Mouse (Mus musculus) MEL (cell line): ENCODE results near the gene Klf15.

ENCODE experiments used
- CTCF ChIP-seq, 3 experiments: IDR thresholded peaks in 2 of 3; conservative IDR thresholded peaks in 1 of 3; 2 replicates each; pipeline ENCODE4 v1.5.1; 2011 to 2012; ENCODE audit warnings: low read length in 3 of 3, low read depth in 2 of 3, mild to moderate bottlenecking in 2 of 3, improper control_type of control experiment in 1 of 3, inconsistent platforms in 1 of 3, mixed read lengths in 1 of 3, moderate library complexity in 1 of 3; ENCODE audit not compliant: control insufficient read depth in 1 of 3, insufficient read depth in 1 of 3, poor library complexity in 1 of 3, severe bottlenecking in 1 of 3
- EP300 ChIP-seq, 2 experiments: IDR thresholded peaks; 2 replicates each; pipeline ENCODE4 v1.6.1; 2011; ENCODE audit warnings: improper control_type of control experiment in 2 of 2, low read length in 2 of 2, low read depth in 1 of 2, mild to moderate bottlenecking in 1 of 2
- ETS1 ChIP-seq: IDR thresholded peaks from 2 replicates; pipeline ENCODE4 v1.6.1; 2012; ENCODE audit warnings: low read depth, mild to moderate bottlenecking, inconsistent platforms, low read length, improper control_type of control experiment, moderate library complexity
- GATA1 ChIP-seq: IDR thresholded peaks from 2 replicates; pipeline ENCODE4 v1.6.1; 2011; ENCODE audit warnings: low read depth, low read length, improper control_type of control experiment
- MAZ ChIP-seq: IDR thresholded peaks from 2 replicates; pipeline ENCODE4 v1.6.1; 2012; ENCODE audit warnings: low read depth, mild to moderate bottlenecking, inconsistent platforms, low read length, improper control_type of control experiment
- POLR2A ChIP-seq, 2 experiments: IDR thresholded peaks; 2 replicates each; pipeline ENCODE4 v1.6.1; 2011 to 2012; ENCODE audit warnings: low read length in 2 of 2, mild to moderate bottlenecking in 2 of 2, control low read depth in 1 of 2, improper control_type of control experiment in 1 of 2, low read depth in 1 of 2, moderate library complexity in 1 of 2; ENCODE audit not compliant: control insufficient read depth in 1 of 2, insufficient read depth in 1 of 2, poor library complexity in 1 of 2
- POLR2AphosphoS2 ChIP-seq: IDR thresholded peaks from 2 replicates; pipeline ENCODE4 v1.6.1; 2011; ENCODE audit warnings: low read length, improper control_type of control experiment
- TCF12 ChIP-seq: IDR thresholded peaks from 2 replicates; pipeline ENCODE4 v1.6.1; 2014; ENCODE audit warnings: low read depth, mild to moderate bottlenecking, inconsistent platforms, low read length, improper control_type of control experiment, moderate library complexity
- ZC3H11A ChIP-seq: IDR thresholded peaks from 2 replicates; pipeline ENCODE4 v1.6.1; 2012; ENCODE audit warnings: low read depth, mild to moderate bottlenecking, inconsistent platforms, low read length, improper control_type of control experiment
- ZKSCAN1 ChIP-seq: IDR thresholded peaks from 2 replicates; pipeline ENCODE4 v1.6.1; 2012; ENCODE audit warnings: low read depth, mild to moderate bottlenecking, inconsistent platforms, low read length, improper control_type of control experiment, moderate library complexity

DNA sequence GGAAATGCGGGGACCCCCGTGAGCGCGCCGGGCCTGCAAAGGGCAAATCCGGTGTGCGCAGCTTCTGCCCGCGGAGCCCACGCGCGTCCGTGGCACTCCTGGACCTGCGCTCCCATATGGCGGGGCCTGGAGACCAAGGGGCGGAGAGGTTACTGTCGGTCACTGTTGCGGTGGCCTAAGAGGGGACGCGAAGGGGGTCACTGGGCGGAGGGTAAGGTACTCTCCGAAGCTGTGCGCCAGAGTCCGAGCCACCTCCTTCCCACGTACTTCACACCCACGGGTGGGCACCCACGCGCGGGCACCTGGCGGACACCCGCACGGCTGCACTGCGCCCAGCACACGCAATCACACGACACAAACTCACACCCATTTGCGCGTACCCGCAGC, 458 bp downstream of the Klf15 start:
- TF ChIP-seq TCF12 (no peak), CTCF (IDR thresholded peaks at IDR 0.05 in 2 of 3, conservative IDR thresholded peaks at IDR 0.05 in 1 of 3; ENCODE audit: control insufficient read depth in 1 of 3, insufficient read depth in 1 of 3, low read depth in 2 of 3, low read length in 3 of 3, poor library complexity in 1 of 3, severe bottlenecking in 1 of 3) (no peak), POLR2AphosphoS2 (no peak), POLR2A (IDR thresholded peaks at IDR 0.05; ENCODE audit: control insufficient read depth in 1 of 2, insufficient read depth in 1 of 2, low read depth in 1 of 2, low read length in 2 of 2, poor library complexity in 1 of 2) (no peak), MAZ (no peak), GATA1 (no peak), ZC3H11A (no peak), ZKSCAN1 (no peak), ETS1 (no peak), EP300 (IDR thresholded peaks at IDR 0.05; ENCODE audit: low read depth in 1 of 2, low read length in 2 of 2) (no peak)
